In the genomic region with DNA sequence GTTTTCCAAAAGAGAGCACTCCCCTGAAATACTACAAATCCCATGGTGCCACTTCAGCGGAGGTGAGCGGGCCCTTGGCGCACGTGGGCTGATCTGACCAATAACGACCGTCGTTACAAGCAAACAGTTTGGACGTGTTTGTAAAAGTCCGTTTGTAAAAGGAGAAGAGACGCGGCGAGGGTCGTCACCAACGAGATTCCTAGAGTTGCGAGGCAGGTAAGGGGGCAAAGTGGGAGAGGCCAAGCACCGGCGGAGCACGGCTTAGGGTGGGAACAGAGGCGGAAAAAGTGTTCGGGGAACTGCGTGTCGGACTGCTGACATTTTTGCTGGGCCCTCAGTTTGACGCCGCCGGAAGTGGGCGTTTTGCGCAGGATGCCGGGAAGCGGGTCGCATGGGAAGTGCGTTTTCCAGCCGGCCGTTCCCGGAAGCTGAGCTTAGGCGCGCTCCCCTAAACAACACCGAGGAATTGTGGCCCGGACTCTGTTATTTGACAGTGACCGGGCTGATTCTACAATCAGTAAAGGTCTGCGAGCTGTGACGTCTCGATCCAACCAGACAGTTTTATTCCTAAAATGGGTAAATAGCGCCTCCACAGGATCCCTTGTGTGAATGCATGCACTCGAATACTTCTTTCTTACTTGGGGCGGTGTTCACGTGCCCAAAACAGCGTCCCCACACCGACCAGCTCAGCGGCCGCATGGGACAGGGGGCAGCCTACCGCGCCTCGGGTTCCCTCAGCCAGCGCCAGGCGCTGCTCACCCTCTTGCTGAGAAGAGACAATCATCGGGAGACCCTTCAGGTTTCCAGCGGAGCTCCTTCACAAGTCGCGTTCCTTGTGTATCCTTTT, we compare ENCODE assay signal across 8 mouse cellular contexts. TPM values are rescaled to one million over a fixed set of nuclear protein-coding genes. Genes with fewer than 3 reads are reported as not detected.
DNase-seq lines count a peak whose midpoint lies in the region; ATAC-seq lines count a peak whose summit lies in the region.

A gene (plus strand): TSS at position 103 of the 847 bp plus-strand sequence.

- ATAC-seq in megakaryocyte progenitor cell, adult 5-6 weeks (replicated peaks; ENCODE audit: poor library complexity), result peak; percentile 78

- peak; percentile 98 for DNase-seq in adipocyte (ENCODE audit: low spot score)
- DNase-seq in embryo, embryonic 10 days (ENCODE audit: low spot score), result peak; percentile 96
- DNase-seq in gastrocnemius, postnatal 10 days, result peak; percentile 91
- DNase-seq in induced T-regulatory cell, adult 2 months (ENCODE audit: low read depth), result peak; percentile 98
- DNase-seq in left cerebral cortex, adult 9 months (ENCODE audit: low spot score in 2 of 2), result peak; percentile 90 to 97
- DNase-seq in right cerebral cortex, postnatal 14 days, result peak; percentile 94
- peak; percentile 94 to 95 for DNase-seq in urinary bladder, postnatal 36 days (ENCODE audit: low spot score in 2 of 2)

RNA-seq across cellular contexts. Expression of the gene that starts here (rescaled TPM):
- 1 to 10 TPM; 8.7 to 9.8 TPM for total RNA-seq in gastrocnemius, postnatal 10 days (2021)
- 27.1 and 45.4 TPM in 2 replicates for total RNA-seq in megakaryocyte progenitor cell, adult 5-6 weeks (2015)
- 25.6 and 45.9 TPM in 2 replicates for total RNA-seq in megakaryocyte progenitor cell, adult 5-6 weeks (2017)

Comparison
In these comparisons a context has a peak if more than half of its experiments do, and no peak if none do; other contexts are left out.
1. Peak in every context shown above with its lines: DNase-seq and ATAC-seq.